Mouse (Mus musculus) activated CD4-positive, CD25-positive, alpha-beta regulatory T cell, adult 4 months (primary cell): Measurements from ENCODE around the gene 4930430A15Rik. TPM values are rescaled to one million over a fixed set of nuclear protein-coding genes. Genes with fewer than 3 reads are reported as not detected.

Experiments
- ATAC-seq: one replicate; pipeline ENCODE4 v1.8.0; 2017
- polyA plus RNA-seq, 2 experiments: library from polyadenylated mRNA; unstranded; fragments of 100-300 nt; shearing (Covaris generic); gene quantifications; one replicate each; pipeline ENCODE4 v1.2.1; 2017

4930430A15Rik gene
- polyA plus RNA-seq, result not detected

DNA sequence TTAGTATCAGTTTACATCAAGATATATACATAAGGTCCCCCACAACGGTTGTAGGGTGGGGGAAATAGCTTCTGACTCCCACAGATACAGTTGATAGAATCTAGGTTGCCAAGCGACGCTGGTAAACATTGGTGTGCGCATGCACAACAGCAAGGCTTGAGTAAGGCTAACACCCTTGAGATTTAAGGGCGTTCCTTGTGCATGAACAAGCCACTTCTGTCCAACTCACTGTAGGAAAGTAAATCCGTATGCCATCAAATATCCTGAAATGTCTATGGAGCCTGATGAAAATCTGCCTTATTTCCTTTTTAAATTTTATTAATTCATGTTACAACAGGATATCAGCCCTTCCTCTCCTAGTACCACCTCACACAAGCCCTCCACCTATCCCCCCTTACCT lies at the start of gene 4930430A15Rik:
TSS of gene 4930430A15Rik (minus strand) at position 101 of the 400 bp plus-strand sequence.
- no peak for ATAC-seq

DNA sequence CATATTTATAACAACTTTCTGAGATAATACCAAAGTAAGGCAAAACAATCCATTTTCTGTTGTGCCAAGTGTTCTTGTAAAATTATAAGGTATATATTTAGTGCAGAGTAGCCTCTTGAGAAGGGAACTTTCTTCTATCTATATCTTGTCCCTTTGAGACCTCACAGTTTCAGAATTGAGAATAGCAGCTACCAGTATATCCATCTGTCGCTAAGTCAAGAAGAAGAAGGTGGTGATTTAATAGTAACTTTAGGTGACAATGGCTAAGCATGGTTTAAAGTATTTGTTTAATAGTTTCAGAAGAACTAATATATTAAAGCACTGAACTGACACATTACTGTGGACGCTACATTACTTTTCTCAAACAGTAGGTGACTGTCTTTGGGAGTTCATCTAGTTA lies 44.6 kb upstream of the 4930430A15Rik start, which contains the start of gene Olfr1277:
TSS of gene Olfr1277 (minus strand) at position 101 of the 400 bp plus-strand sequence.
- no peak for ATAC-seq

DNA sequence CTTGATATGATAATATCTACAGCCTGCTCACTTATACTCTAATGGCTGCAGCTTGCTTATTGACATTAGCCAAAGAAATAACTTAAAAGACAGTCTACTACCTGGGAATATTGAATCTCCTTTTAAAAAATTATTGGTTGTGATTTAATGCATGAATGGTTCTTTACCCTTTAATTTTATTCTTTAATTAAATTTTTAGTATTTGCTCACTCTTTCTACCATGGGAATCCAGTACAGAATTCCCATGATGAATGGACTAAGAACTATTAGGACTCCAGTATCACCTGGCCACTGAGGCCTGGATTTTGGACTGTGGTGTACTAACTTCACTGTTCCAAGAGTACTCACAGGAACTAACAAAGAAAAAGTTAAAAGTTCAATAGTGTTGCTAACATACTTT lies 24.8 kb upstream of the 4930430A15Rik start, which contains the start of gene Olfr1276:
TSS of gene Olfr1276 (plus strand) at position 301 of the 400 bp plus-strand sequence.
- ATAC-seq, result no peak

DNA sequence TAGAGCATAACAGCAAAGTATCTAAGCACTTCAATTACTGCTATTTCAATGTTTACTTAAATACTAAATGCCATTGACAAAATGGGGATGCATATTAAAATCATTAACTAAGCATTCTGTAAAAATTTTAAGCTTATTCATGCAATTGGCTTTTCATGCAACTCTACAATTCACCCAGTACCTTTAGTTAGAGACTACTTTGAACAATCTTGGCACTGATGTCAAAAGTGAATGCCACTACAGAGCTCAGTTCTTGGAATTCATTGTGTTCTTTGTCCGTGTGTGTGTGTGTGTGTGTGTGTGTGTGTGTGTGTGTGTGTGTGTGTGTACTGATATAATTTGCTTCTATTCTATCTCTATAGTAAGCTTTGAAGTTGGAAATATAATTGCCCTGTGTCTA lies 5.8 kb upstream of the 4930430A15Rik start, which contains the start of gene Olfr1275:
TSS of gene Olfr1275 (minus strand) at position 101 of the 400 bp plus-strand sequence.
- ATAC-seq, result no peak

DNA sequence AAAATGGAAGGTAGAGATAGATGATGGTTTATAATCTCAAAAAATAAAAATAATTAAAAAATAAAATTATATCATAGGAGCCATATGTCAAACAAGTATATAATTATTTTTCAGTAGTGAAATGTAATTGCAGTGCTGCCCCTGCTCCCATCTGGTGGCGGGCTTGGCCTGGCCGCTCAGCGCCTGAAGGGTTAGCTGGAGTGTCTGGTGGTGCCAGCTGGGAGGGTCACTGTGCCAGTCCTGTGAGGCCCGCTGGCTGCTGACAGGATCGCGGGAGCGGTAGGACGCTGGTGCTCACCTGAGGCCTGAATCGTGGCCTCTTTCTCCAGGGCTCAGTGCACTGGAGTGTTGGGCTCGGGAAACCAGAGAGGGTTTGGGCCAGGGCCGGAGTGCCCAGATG lies 47.3 kb downstream of the 4930430A15Rik start:
- no peak for ATAC-seq

DNA sequence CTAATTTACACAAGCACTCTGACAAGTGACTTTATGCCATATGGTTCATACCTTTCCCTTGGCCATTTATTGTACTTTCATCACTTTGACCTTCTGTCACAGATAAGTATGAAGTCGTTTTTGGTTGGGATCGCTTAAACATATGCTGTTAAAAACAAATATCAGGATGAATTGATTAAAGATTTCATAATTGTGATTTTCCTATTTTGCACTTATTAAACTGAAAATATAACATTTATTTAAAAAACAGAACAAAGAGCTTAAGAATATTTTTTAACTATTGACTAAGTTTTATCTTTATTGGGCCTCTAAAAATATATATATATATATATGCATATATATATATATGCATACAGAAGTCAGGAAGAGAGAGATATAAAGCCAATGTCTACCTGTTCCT lies 76.6 kb downstream of the 4930430A15Rik start, which contains the start of gene Gm15130:
TSS of gene Gm15130 (minus strand) at position 101 of the 400 bp plus-strand sequence.
- ATAC-seq, result no peak

DNA sequence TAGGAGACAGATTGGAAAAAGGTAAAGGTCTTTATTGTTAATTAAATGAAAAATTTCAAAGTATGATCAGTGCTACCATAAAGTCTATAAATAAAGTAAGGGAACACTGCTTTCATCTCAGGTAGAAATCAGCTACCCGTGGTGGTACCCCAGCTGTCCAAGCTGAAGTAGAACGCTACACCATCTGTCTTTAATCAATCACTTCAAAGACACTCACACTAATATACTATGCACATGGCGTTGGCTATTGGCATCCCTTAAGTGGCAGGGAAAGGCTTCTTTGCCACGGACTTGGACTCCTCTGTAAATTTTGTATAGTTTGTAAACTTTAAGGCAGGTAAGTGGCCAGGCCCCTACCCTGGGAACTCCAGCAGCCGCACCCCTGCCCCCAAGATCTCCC lies 93.7 kb downstream of the 4930430A15Rik start:
- no peak for ATAC-seq

Other genes starting within 250 kb of the 4930430A15Rik start
- gene Gm13941, start 123.6 kb downstream of the 4930430A15Rik start, polyA plus RNA-seq, result not detected
- not detected for gene Gm15130, start 76.7 kb downstream of the 4930430A15Rik start, polyA plus RNA-seq
- gene Olfr1275, start 5.7 kb upstream of the 4930430A15Rik start, polyA plus RNA-seq, result not detected
- not detected for gene Olfr1276, start 24.9 kb upstream of the 4930430A15Rik start, polyA plus RNA-seq
- gene Olfr1277, start 44.5 kb upstream of the 4930430A15Rik start, polyA plus RNA-seq, result not detected
- gene Olfr1278, start 60.5 kb upstream of the 4930430A15Rik start, polyA plus RNA-seq, result not detected
- not detected for gene Olfr1279, start 71.0 kb upstream of the 4930430A15Rik start, polyA plus RNA-seq
- not detected for gene Olfr1280, start 84.4 kb upstream of the 4930430A15Rik start, polyA plus RNA-seq
- gene Olfr1281, start 96.9 kb upstream of the 4930430A15Rik start, polyA plus RNA-seq, result not detected
- gene Olfr1282, start 106.5 kb upstream of the 4930430A15Rik start, polyA plus RNA-seq, result not detected
- gene Olfr1283, start 137.2 kb upstream of the 4930430A15Rik start, polyA plus RNA-seq, result not detected
- gene Olfr1284, start 145.9 kb upstream of the 4930430A15Rik start, polyA plus RNA-seq, result not detected
- not detected for gene Olfr1286, start 193.5 kb upstream of the 4930430A15Rik start, polyA plus RNA-seq
- not detected for gene Olfr1287, start 219.5 kb upstream of the 4930430A15Rik start, polyA plus RNA-seq
- gene Olfr1288, start 244.5 kb upstream of the 4930430A15Rik start, polyA plus RNA-seq, result not detected